Mouse (Mus musculus): ENCODE measurements around the gene Cx3cr1. TPM values are rescaled to one million over a fixed set of nuclear protein-coding genes. Genes with fewer than 3 reads are reported as not detected.
"Not testable (repeated sequence)": the region's sequence is repeated elsewhere in the genome, so short reads cannot be mapped to it uniquely, and the experiment has no call there.

Gene Cx3cr1
- polyA plus RNA-seq, 1 experiment = 6.4 TPM

- DNase-seq (ENCODE audit: low read depth) = no peak
- no peak for TF ChIP-seq POLR2A (IDR thresholded peaks at IDR 0.05; ENCODE audit: borderline replicate concordance, extremely low read depth, insufficient read depth, insufficient read length, poor library complexity, severe bottlenecking)
These were observed 46.4 kb downstream of the Cx3cr1 start, which contains the start of gene Xirp1 for GRCm38 (mm10) chr9:120023086-120023811. TSS of gene Xirp1 (minus strand) at chr9:120023598.

GRCm38 (mm10) chr9:120021164-120021563 lies 48.5 kb downstream of the Cx3cr1 start:
- DNase-seq (ENCODE audit: low read depth) = no peak
- no peak for TF ChIP-seq POLR2A (IDR thresholded peaks at IDR 0.05; ENCODE audit: borderline replicate concordance, extremely low read depth, insufficient read depth, insufficient read length, poor library complexity, severe bottlenecking)
- TF ChIP-seq CTCF (IDR thresholded peaks at IDR 0.05; ENCODE audit: borderline replicate concordance, extremely low read depth, insufficient read depth, insufficient read length) = no peak

- TF ChIP-seq CTCF (IDR thresholded peaks at IDR 0.05; ENCODE audit: borderline replicate concordance, extremely low read depth, insufficient read depth, insufficient read length) (peak; percentile 64; the same call in 1 of the 2 replicates), POLR2A (IDR thresholded peaks at IDR 0.05; ENCODE audit: borderline replicate concordance, extremely low read depth, insufficient read depth, insufficient read length, poor library complexity, severe bottlenecking) (no peak)
- peak; percentile 76 for DNase-seq (ENCODE audit: low read depth)
These were observed 49.3 kb downstream of the Cx3cr1 start for GRCm38 (mm10) chr9:120020285-120020890.

GRCm38 (mm10) chr9:120016956-120017355 lies 52.7 kb downstream of the Cx3cr1 start:
- DNase-seq (ENCODE audit: low read depth) = no peak
- TF ChIP-seq CTCF (IDR thresholded peaks at IDR 0.05; ENCODE audit: borderline replicate concordance, extremely low read depth, insufficient read depth, insufficient read length) (no peak), POLR2A (IDR thresholded peaks at IDR 0.05; ENCODE audit: borderline replicate concordance, extremely low read depth, insufficient read depth, insufficient read length, poor library complexity, severe bottlenecking) (no peak)

GRCm38 (mm10) chr9:120014828-120015227 lies 54.9 kb downstream of the Cx3cr1 start:
- DNase-seq (ENCODE audit: low read depth) = no peak
- TF ChIP-seq POLR2A (IDR thresholded peaks at IDR 0.05; ENCODE audit: borderline replicate concordance, extremely low read depth, insufficient read depth, insufficient read length, poor library complexity, severe bottlenecking) = no peak
- no peak for TF ChIP-seq CTCF (IDR thresholded peaks at IDR 0.05; ENCODE audit: borderline replicate concordance, extremely low read depth, insufficient read depth, insufficient read length)

- TF ChIP-seq CTCF (IDR thresholded peaks at IDR 0.05; ENCODE audit: borderline replicate concordance, extremely low read depth, insufficient read depth, insufficient read length) (no peak), POLR2A (IDR thresholded peaks at IDR 0.05; ENCODE audit: borderline replicate concordance, extremely low read depth, insufficient read depth, insufficient read length, poor library complexity, severe bottlenecking) (no peak)
- no peak for DNase-seq (ENCODE audit: low read depth)
These were observed 56.3 kb downstream of the Cx3cr1 start for GRCm38 (mm10) chr9:120013251-120013820.

GRCm38 (mm10) chr9:120012781-120013180 lies 56.9 kb downstream of the Cx3cr1 start:
- DNase-seq (ENCODE audit: low read depth) = no peak
- no peak for TF ChIP-seq POLR2A (IDR thresholded peaks at IDR 0.05; ENCODE audit: borderline replicate concordance, extremely low read depth, insufficient read depth, insufficient read length, poor library complexity, severe bottlenecking)
- no peak for TF ChIP-seq CTCF (IDR thresholded peaks at IDR 0.05; ENCODE audit: borderline replicate concordance, extremely low read depth, insufficient read depth, insufficient read length)

- not testable (repeated sequence) for DNase-seq (ENCODE audit: low read depth)
These were observed 57.5 kb downstream of the Cx3cr1 start for GRCm38 (mm10) chr9:120012161-120012560.

GRCm38 (mm10) chr9:120011533-120011932 lies 58.1 kb downstream of the Cx3cr1 start:
- TF ChIP-seq POLR2A (IDR thresholded peaks at IDR 0.05; ENCODE audit: borderline replicate concordance, extremely low read depth, insufficient read depth, insufficient read length, poor library complexity, severe bottlenecking) (no peak), CTCF (IDR thresholded peaks at IDR 0.05; ENCODE audit: borderline replicate concordance, extremely low read depth, insufficient read depth, insufficient read length) (peak; percentile 74; the same call in 1 of the 2 replicates)
- peak; percentile 95 for DNase-seq (ENCODE audit: low read depth)

GRCm38 (mm10) chr9:120010781-120011511 lies 58.7 kb downstream of the Cx3cr1 start:
- DNase-seq (ENCODE audit: low read depth) = peak; percentile 98
- TF ChIP-seq POLR2A (IDR thresholded peaks at IDR 0.05; ENCODE audit: borderline replicate concordance, extremely low read depth, insufficient read depth, insufficient read length, poor library complexity, severe bottlenecking) (peak; percentile 75), CTCF (IDR thresholded peaks at IDR 0.05; ENCODE audit: borderline replicate concordance, extremely low read depth, insufficient read depth, insufficient read length) (no peak)

- TF ChIP-seq CTCF (IDR thresholded peaks at IDR 0.05; ENCODE audit: borderline replicate concordance, extremely low read depth, insufficient read depth, insufficient read length) (no peak), POLR2A (IDR thresholded peaks at IDR 0.05; ENCODE audit: borderline replicate concordance, extremely low read depth, insufficient read depth, insufficient read length, poor library complexity, severe bottlenecking) (no peak)
- DNase-seq (ENCODE audit: low read depth) = no peak
These were observed 59.8 kb downstream of the Cx3cr1 start for GRCm38 (mm10) chr9:120009871-120010270.

Measured in brain, embryonic 14.5 days (tissue).